Mouse (Mus musculus): ENCODE data around the gene Asic2.

Gene Asic2

GRCm38 (mm10) chr11:81239966-81240681 lies 728.1 kb downstream of the Asic2 start:
- intact Hi-C loops (cut with DNase I), result loop anchor here (10.0 kb wide), 2 partner anchors 225 to 335 kb away; no protein-coding TSS in a partner anchor

DNA sequence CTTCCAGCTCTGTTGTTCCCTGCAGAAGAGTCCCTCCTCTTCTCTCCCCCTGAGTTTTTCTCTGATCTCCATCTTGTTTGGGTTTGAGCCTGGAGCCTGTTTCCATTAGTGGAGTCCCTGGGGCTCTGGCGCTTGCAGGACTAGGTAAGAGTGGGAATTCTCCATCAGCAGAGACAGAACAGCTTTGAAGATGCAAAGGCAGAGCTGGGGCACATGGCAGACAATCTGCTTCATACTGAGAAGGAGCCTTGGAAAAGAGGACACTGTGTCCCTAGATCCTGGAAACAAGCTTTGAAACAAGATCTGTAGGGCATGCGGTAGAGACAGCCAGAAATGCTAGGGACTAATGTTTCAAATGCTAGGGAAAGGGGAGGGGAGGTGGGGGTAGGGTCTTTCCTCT lies 729.2 kb downstream of the Asic2 start:
- intact Hi-C loops (cut with DNase I), result loop anchor here (10.0 kb wide), 1 partner anchor 334 kb away; no protein-coding TSS in a partner anchor

GRCm38 (mm10) chr11:81236070-81236469 lies 732.2 kb downstream of the Asic2 start:
- intact Hi-C loops (cut with DNase I), result loop anchor here (10.0 kb wide), 1 partner anchor 331 kb away; no protein-coding TSS in a partner anchor

DNA sequence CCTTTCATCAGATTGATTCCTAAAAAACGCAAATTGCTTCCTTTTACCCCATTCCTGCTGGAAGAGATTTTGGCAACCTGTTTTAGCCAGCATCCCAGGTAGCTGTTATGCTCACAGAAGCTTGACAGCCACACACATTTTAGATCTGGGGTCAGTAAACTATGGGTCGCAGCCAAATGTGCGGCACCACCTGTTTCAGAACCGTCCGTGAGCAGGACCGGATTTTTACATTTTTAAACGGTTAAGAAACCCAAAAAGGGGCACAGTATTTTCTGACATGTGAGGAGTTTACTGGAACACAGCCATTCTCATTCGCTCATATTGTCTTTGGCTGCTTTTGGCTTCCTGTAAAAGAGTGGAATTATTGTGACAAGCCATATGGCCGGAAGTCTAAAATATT lies 744.9 kb downstream of the Asic2 start:
- intact Hi-C loops (cut with DNase I), result no loop called here

GRCm38 (mm10) chr11:81220786-81221185 lies 747.5 kb downstream of the Asic2 start:
- intact Hi-C loops (cut with DNase I), result no loop called here

GRCm38 (mm10) chr11:81205471-81205870 lies 762.8 kb downstream of the Asic2 start:
- intact Hi-C loops (cut with DNase I), result no loop called here

DNA sequence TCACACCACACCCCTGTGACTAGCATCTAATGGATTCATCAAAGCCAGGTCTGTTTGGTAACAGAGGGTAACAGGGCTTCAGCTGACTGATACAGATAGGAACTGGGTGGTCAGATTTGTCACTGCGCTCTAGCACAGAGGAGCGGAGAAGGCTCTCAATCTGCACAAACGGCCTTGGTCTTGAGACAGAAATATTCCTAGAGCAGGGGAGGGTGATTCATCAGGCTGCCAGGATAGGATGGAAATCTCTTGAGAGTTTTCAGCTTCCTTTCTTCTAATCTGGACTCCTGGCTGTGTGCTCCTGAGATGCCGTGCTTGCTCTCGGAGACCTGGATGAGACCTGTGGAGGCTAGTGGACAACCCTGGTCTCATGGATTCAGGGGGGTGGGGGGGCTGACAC lies 765.7 kb downstream of the Asic2 start:
- intact Hi-C loops (cut with DNase I), result no loop called here

GRCm38 (mm10) chr11:81193856-81194255 lies 774.4 kb downstream of the Asic2 start:
- intact Hi-C loops (cut with DNase I), result no loop called here

DNA sequence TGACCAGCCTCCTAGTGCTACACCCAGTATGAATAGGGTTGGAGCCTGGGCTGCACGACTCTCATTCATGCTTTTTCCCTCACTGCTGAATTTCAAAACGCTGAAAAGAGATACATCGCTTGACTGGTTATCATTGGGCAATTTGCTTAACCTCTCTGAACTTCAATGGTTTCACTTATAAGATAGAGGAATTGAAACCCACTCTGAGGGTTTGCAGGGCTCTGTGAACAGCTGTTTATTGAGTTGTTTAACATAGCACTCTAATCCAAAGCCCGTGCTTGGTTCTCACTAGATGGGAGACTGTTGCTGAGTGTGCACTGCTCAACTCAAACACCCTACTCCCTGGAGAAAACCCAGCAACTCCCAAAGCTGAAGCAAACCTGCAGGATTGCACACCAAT lies 776.1 kb downstream of the Asic2 start:
- intact Hi-C loops (cut with DNase I), result no loop called here

DNA sequence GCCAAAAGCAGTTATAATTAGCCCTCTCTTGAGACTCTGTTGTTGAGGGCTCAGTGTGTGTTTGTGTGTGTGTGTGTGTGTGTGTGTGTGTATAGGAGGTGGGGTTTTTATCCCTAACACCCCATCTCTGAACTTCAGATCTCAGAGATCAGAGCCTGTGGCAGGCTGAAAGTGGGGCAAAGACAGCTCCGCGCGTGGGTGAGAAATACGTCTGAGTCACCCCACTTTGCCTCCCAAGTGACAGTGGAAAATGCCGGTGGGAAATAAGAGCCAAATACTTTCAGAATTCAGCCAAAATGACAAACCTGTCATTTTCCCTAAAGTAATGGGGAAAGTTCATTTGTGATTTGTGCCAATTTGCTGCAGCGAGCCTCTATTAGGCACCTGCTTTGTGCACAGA lies 779.2 kb downstream of the Asic2 start:
- intact Hi-C loops (cut with DNase I), result no loop called here

DNA sequence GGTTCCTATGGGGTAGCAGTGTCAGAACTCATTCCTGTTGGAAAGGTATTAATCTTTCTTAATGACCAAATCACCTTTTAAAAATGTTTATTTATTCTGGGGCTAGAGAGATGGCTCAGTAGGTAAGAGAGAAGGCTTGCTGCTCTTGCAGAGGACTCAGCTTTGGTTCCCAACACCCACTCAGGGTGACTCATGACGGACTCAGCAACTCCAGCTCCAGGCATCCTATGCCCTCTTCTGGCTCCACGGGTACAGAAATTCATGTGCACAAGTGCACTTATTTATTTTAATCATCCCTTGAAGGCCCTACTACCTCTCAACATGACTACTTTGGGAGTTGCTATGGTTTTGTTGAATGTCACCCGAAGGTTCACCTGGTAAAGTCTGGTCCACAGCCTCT lies 780.4 kb downstream of the Asic2 start:
- intact Hi-C loops (cut with DNase I), result no loop called here

DNA sequence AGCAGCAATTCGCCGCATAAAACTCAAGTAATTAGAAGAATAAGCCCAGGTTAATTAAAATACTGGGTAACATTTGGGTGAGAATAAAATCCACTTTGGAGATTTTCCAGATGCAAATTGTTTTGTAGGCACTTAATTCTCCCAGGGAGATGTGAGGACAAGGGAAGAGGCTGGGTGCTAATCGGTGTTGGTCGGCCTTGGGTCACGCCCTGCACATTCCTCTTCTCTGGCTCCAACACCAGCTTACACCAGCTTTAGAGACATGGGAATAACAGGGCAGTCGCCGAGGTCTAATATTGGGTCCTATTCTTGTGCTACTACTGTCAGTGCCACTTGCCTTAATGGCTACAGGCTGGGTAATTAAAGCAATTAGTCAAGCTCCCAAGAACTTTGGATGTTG lies 783.5 kb downstream of the Asic2 start:
- intact Hi-C loops (cut with DNase I), result no loop called here

DNA sequence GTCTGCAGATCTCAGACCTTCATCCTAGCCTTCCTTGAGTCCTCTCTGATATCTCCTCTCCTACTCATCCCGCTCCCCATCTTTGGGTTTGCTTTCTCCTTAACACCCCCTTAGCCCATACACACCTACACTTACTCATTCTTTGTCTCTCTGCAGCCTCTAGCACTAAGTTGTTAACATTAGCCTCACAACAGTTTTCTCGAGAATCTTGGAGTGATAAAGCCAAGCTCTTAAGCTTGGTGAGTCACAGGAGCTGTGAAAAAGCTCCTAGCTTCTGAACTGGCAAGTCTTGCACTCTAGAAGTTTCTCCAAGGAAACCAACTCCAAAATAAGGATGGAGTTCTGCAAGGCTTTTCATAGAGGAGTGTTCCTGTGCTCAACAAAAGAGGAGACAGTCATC lies 803.4 kb downstream of the Asic2 start:
- intact Hi-C loops (cut with DNase I), result no loop called here

GRCm38 (mm10) chr11:81163056-81163455 lies 805.2 kb downstream of the Asic2 start:
- intact Hi-C loops (cut with DNase I), result no loop called here

DNA sequence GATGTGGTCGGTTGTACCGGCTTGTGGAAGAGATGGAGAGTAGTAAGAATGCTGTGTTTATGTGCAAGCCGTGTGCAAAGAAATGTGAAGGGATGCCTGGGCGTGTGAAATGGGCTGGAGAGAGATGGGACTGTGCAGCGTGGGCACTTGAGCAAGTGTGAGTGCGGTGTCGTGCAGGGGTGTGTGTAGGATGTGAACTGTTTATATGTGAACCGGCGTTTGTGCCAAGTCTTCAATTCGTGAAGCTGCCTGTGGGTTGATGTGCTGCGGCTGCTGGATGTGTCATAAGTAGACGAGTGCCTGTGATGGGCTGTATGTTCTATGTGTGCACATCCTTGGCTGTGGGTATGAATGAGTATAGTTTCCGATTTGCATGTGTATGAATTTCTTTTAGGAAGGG lies 814.4 kb downstream of the Asic2 start:
- intact Hi-C loops (cut with DNase I), result loop anchor here (10.0 kb wide), 1 partner anchor 249 kb away; no protein-coding TSS in a partner anchor

DNA sequence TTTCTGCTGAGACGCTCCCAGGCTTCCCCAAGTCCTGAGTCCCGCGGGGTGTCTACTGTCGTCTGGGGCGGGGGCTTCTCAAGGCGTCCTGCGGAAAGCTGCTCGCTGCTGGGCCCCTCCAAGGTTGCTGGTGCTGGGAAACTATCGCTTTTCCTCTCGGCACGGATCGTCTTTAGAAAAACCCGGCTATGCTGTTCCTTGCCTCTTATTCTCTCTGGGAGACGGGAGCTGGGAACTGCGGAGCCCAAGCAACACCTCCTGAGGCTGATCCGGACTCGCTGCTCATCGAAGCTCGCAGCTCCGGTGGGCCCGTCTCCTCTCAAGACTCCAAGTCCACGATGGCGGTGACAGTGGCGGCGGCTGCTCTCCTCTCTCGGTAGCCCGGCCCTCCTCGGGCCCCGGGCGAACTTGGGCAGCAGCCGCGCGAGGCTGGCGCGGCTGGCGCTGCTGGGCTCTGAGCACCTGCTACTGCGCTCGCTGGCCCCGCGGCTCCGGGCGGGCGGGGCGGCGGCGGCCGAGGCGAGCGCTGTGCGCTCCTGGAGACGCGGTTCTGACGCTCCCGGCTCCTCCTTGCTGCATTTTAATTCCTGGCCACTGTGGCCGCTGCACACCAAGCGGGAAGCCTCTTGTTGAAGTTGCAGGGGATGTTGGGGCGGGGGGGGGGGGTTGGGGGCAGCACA lies 815.0 kb downstream of the Asic2 start:
- intact Hi-C loops (cut with DNase I), result loop anchor here (10.0 kb wide), 1 partner anchor 248 kb away; no protein-coding TSS in a partner anchor

DNA sequence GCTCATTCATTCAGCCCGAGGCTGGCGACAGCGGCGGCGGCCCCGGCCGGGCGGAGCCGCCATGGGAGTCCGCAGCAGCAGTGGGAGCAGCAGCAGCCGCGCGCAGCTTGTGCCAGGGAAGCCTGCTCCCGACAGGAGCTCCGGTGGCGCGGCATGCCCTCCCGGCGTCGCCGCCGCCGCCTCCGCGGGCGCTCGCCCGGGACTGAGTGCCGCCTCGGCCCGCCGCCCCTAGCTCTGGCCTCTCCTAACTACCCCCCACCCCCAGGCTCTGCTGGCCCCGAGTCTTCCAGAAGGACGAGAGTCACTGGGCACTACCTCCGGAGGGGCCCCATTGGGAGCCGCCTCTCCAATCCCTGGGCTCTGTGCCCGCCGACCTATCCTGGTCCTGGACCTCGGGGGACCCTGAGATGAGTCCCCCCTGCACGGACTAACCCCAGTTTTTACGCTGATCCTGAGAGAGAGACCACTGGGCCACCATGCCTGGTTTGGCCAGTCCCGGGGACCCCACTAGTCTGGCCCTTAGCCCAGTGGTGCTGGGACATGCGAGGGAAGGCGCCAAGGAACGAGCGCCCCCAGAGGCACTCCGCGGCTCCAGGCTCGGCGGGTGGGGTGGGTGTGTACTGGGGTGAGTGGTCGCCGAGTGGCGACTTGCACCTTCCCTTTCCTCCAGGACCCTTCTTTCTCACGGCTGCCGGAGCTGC lies 815.6 kb downstream of the Asic2 start:
- intact Hi-C loops (cut with DNase I), result loop anchor here (10.0 kb wide), 1 partner anchor 248 kb away; no protein-coding TSS in a partner anchor

GRCm38 (mm10) chr11:81152021-81152385 lies 816.3 kb downstream of the Asic2 start:
- intact Hi-C loops (cut with DNase I), result loop anchor here (10.0 kb wide), 1 partner anchor 247 kb away; no protein-coding TSS in a partner anchor

DNA sequence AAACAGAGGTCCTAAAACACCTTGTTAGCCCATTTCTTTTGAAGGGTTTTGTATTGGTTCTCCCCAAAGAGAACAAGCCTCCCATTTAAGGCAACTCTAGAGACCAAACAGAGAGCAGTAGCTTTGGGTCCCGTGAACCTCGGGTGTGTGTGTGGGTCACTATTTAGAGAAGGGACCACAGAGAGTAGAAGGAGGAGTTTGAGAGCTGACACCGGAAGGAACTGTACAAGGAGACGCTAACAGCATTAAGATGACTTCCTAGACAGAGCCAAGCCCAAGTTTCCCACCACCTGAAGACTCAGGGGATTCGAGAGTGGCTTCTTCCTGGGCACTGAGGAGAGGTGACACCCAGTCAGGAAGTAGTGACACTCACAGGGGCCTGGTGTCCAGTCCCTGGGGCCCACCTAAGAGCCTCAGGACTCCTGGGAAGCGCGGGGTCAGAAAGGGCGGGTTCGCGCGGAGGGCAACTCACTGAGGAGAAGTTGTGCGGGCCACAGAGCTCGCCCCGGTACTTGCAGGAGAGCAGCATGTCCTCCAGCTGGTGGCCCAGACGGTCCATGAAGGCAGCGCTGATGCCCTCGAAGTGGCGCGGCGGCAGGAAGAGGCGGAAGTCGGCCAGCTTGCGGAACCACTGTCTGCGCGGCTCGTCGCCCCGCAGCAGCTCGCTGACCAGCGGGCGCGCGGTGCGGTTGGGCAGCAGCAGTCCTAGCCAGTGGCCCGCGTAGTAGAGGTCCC lies 816.8 kb downstream of the Asic2 start:
- intact Hi-C loops (cut with DNase I), result loop anchor here (10.0 kb wide), 1 partner anchor 247 kb away; no protein-coding TSS in a partner anchor

GRCm38 (mm10) chr11:81150621-81151020 lies 817.6 kb downstream of the Asic2 start:
- intact Hi-C loops (cut with DNase I), result loop anchor here (10.0 kb wide), 1 partner anchor 246 kb away; no protein-coding TSS in a partner anchor

GRCm38 (mm10) chr11:81148423-81148822 lies 819.8 kb downstream of the Asic2 start:
- intact Hi-C loops (cut with DNase I), result no loop called here

All from adrenal gland (tissue).